Mouse (Mus musculus) hindbrain, embryonic 11.5 days (tissue): ENCODE data around the gene Prkch. TPM values are rescaled to one million over a fixed set of nuclear protein-coding genes. Genes with fewer than 3 reads are reported as not detected.

Experiments
- ATAC-seq: fragments of 200-750 bp; cut with Nextera tagmentation; 2 replicates; pipeline ENCODE4 v1.8.0; 2017; ENCODE audit warnings: mild to moderate bottlenecking, moderate TSS enrichment, moderate library complexity; ENCODE audit not compliant: low FRiP score
- DNase-seq: peaks from one replicate; pipeline ENCODE4 v3.0.0-alpha.2; 2015; ENCODE audit warnings: low spot score
- H3K27ac ChIP-seq: fragments of 300-500 bp; sonication (generic); 2 replicates; pipeline ENCODE4 v1.5.1; 2014; ENCODE audit warnings: mild to moderate bottlenecking, low read depth, low read length
- H3K27me3 ChIP-seq: fragments of 300-500 bp; sonication (generic); 2 replicates; pipeline ENCODE4 v1.6.1; 2014; ENCODE audit warnings: mild to moderate bottlenecking, low read length, moderate library complexity, mixed read lengths; ENCODE audit not compliant: control insufficient read depth, insufficient read depth
- H3K36me3 ChIP-seq: fragments of 300-500 bp; sonication (generic); 2 replicates; pipeline ENCODE4 v1.6.1; 2014; ENCODE audit warnings: mild to moderate bottlenecking, low read length, moderate library complexity, mixed read lengths; ENCODE audit not compliant: control insufficient read depth, insufficient read depth
- H3K4me1 ChIP-seq: fragments of 300-500 bp; sonication (generic); replicated peaks from 2 replicates; pipeline ENCODE4 v1.6.1; 2014; ENCODE audit warnings: low read length, mixed read lengths; ENCODE audit not compliant: control insufficient read depth, insufficient read depth
- H3K4me2 ChIP-seq: fragments of 300-500 bp; sonication (generic); replicated peaks from 2 replicates; pipeline ENCODE4 v1.6.1; 2014; ENCODE audit warnings: mild to moderate bottlenecking, low read depth, low read length
- H3K4me3 ChIP-seq: fragments of 300-500 bp; sonication (generic); 2 replicates; pipeline ENCODE4 v1.5.1; 2014; ENCODE audit warnings: low read depth, low read length
- H3K9ac ChIP-seq: fragments of 300-500 bp; sonication (generic); 2 replicates; pipeline ENCODE4 v1.6.1; 2014; ENCODE audit warnings: low read depth, low read length
- H3K9me3 ChIP-seq: fragments of 300-500 bp; sonication (generic); 2 replicates; pipeline ENCODE4 v1.6.1; 2016; ENCODE audit warnings: low read length; ENCODE audit not compliant: control insufficient read depth
- WGBS: fragments of 180-500 bp; shearing (Covaris S2); extraction: QIAGEN DNeasy Blood & Tissue Kit; methylation state at CpG from one replicate; pipeline ENCODE4 v1.1.7; 2014; 5-methylcytosine and 5-hydroxymethylcytosine counted together
- polyA plus RNA-seq: library from polyadenylated mRNA; unstranded; fragments of >200 nt; fragmentation: Nextera tagmentation; extraction: Ambion mirVana; gene quantifications from 2 replicates; pipeline ENCODE4 v1.2.1, GENCODE M21; 2014

Prkch gene
- polyA plus RNA-seq, 1 experiment from 2014 or later, result 10.5 TPM

DNA sequence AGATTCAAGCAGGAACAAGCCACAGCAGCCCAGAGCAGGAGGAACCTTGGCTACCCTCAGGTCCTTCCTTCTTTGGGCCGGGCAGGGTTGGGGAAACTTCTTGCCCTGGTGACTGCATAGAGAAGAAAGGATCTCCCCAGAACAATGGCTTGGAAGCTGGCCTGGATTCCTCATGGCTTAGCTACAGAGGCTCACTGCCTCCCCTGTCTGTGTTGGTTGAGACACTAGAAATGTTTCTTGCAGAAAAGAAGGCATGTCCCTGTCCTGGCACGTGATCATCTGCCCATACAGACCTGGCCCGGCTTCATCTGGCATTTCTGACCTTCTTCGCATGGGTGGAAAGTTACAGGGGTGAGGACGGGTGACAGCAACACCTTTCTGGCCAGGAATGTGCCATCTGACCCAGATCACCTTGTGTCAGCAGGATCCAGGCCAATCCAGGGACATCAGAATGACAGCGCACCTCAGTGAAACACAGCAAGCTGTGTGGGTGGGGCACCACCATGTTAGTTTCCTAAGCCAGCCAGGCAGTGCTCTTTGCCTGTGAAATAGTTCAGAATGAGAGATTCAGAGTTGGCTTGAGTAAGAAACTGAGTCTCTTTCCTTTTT is 155.1 kb downstream of the Prkch start:
- Histone ChIP-seq H3K4me3 (no peak overlapping the region), H3K9ac (no peak overlapping the region), H3K27me3 (peaks cover 11% of the 10 kb centered on the region), H3K9me3 (no peaks in the 10 kb centered on the region), H3K27ac (no peak overlapping the region), H3K4me2 (no peak overlapping the region), H3K36me3 (no peaks in the 10 kb centered on the region), H3K4me1 (no peaks in the 10 kb centered on the region)
- no peak for ATAC-seq
- DNase-seq, result no peak
- whole genome bisulfite sequencing, result 92% methylated on average over 6 of the region's 6 CpGs

DNA sequence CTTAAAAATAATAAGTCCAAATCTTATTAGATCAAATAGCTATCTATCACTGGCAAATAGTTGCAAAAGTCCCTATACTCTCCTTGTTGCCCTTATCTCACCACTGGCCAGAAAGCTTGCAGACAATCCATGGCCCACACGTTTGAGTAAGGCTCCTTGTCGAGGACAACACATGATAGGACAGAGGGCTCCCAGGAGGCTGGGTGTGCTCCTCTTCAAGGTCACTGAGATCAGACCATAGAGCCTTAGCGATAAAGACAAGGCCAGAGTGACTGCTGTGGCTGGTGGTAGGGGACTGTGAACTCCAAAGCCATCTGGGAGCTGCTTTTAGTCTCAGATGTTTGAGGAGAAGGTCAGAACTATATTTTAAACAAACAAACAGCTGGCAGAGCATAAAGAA is 158.0 kb downstream of the Prkch start:
- H3K4me2 ChIP-seq, result no peak overlapping the region
- H3K27ac ChIP-seq, result no peak overlapping the region
- no peak for ATAC-seq
- H3K4me3 ChIP-seq, result no peak overlapping the region
- H3K4me1 ChIP-seq, result no peaks in the 10 kb centered on the region
- whole genome bisulfite sequencing, result 66% methylated on average over 3 of the region's 3 CpGs
- no peak overlapping the region for H3K9ac ChIP-seq
- no peaks in the 10 kb centered on the region for H3K36me3 ChIP-seq
- H3K27me3 ChIP-seq, result peaks cover 3% of the 10 kb centered on the region; the same call in 1 of the 2 replicates
- H3K9me3 ChIP-seq, result no peaks in the 10 kb centered on the region
- DNase-seq, result no peak

DNA sequence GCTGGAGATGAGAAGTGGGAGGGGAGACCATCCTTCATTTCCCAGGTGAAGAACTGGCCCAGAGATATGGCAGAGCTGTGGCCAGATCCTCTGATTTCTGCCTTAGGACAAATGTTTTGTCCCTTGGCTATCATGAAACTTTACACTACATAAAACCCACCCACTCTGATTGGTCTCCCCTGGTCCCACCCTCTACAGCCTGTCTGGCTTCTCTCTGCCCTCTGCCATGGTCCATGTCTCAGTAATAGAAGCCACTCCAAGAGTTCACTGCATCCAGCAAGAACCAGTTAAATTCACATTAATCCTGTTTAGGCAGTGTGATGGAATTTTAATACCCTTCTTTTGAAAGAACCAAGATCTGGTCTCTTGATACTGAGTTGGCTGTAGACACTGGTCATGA is 158.5 kb downstream of the Prkch start:
- Histone ChIP-seq H3K27ac (no peak overlapping the region), H3K4me3 (no peak overlapping the region), H3K9ac (no peak overlapping the region), H3K27me3 (peaks cover 3% of the 10 kb centered on the region; the same call in 1 of the 2 replicates), H3K9me3 (no peaks in the 10 kb centered on the region), H3K36me3 (no peaks in the 10 kb centered on the region), H3K4me2 (no peak overlapping the region), H3K4me1 (no peaks in the 10 kb centered on the region)
- ATAC-seq, result no peak
- no peak for DNase-seq

DNA sequence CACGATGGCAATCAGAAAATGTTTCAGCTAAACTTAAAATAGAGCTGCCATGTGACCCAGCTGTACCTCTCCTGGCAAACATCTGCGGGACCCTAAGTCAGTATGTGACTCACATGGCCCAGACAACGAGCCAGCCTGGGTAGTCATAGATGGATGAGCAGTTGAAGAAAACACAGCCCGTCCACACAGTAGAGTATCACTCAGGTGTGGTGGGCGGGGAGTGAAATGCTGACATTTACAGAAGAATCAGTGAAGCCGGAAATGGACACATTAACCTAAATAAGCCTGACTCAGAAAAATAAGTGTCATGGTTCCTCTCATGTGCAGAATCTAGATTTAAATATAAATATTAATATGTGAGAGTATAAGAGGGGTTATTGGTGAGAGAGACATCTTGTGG is 161.5 kb downstream of the Prkch start:
- H3K27me3 ChIP-seq, result no peaks in the 10 kb centered on the region
- no peaks in the 10 kb centered on the region for H3K4me1 ChIP-seq
- ATAC-seq, result no peak
- 88% methylated on average over 6 of the region's 6 CpGs for WGBS
- no peaks in the 10 kb centered on the region for H3K36me3 ChIP-seq
- no peak overlapping the region for H3K9ac ChIP-seq
- H3K27ac ChIP-seq, result no peak overlapping the region
- no peaks in the 10 kb centered on the region for H3K9me3 ChIP-seq
- no peak for DNase-seq
- H3K4me2 ChIP-seq, result no peak overlapping the region
- no peak overlapping the region for H3K4me3 ChIP-seq

DNA sequence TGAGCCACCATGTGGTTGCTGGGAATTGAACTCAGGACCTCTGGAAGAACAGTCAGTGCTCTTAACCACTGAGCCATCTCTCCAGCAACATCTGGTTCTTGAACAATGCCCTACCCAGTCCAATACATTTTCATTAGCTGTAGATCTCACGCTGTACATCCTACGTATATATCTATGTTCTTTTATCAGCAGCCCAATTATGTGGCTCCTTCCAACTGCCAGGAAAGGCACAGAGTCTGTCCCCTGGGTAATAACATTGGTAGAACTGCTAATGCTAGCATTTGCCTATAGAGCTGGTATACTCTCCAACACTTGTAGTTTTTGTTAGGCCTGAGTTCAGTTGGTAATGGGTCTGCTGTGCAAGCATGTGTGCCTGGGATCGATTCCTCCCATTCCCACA is 163.8 kb downstream of the Prkch start:
- no peaks in the 10 kb centered on the region for H3K4me1 ChIP-seq
- WGBS, result 91% methylated on average over 3 of the region's 3 CpGs
- no peak for DNase-seq
- H3K36me3 ChIP-seq, result no peaks in the 10 kb centered on the region
- no peak overlapping the region for H3K4me3 ChIP-seq
- no peak overlapping the region for H3K4me2 ChIP-seq
- H3K27ac ChIP-seq, result no peak overlapping the region
- no peak for ATAC-seq
- H3K27me3 ChIP-seq, result no peaks in the 10 kb centered on the region
- no peaks in the 10 kb centered on the region for H3K9me3 ChIP-seq
- H3K9ac ChIP-seq, result no peak overlapping the region

DNA sequence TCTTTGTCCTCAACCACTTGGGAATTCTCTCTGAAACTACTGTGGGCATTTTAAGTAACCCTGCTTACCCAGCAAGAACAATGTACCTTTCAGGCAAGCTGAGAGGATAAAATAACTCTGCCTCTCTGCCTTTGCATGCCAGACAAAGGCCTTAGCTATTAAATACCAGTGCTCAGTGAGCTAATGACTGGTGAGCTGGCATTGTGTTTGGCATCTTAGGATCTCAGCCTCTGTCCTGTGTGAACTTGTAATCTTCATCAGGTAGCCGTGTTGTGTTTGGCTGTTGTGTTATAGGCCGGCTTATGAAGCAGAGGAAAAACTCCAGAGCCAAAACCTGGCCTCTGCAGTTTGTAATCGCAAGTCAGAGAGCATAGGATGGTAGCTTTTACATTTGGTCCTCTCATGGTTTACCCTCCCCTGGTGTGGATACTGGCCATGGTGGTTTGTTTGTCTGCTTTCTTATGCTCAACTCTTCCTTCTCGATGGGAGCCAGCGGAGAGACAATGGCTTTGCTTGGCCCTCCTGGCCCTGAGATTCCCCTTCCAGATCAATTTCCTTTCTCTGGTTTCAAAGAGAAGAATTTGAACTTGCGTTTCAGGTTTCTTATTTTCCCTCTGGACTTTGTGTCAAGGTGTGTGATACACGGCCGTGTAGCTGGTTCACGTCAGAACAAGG is 170.0 kb downstream of the Prkch start:
- no peaks in the 10 kb centered on the region for H3K27me3 ChIP-seq
- WGBS, result 68% methylated on average over 9 of the region's 9 CpGs
- H3K9ac ChIP-seq, result no peak overlapping the region
- no peaks in the 10 kb centered on the region for H3K36me3 ChIP-seq
- H3K27ac ChIP-seq, result no peak overlapping the region
- no peaks in the 10 kb centered on the region for H3K4me1 ChIP-seq
- DNase-seq (no peak), ATAC-seq (no peak)
- no peaks in the 10 kb centered on the region for H3K9me3 ChIP-seq
- H3K4me2 ChIP-seq, result no peak overlapping the region
- H3K4me3 ChIP-seq, result no peak overlapping the region

DNA sequence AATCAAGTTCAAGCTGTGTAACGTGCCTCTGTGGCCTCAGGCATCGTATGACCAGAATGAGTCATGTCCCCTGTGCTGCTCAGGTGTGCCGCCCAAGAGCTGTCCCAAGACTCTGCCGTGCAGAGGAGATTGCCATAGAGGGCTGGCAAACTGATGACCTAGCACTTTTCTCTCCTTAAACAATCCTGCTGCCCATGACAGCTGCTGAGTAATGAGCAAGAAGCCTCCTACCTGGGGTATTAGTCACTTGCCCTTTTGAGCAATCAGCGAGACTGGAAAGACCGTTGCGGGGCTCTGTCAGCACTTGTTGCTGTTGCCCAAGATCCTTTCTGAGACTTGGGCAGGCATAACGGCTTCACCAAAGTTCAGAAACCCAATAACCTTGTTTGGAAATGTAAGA is 171.1 kb downstream of the Prkch start:
- Histone ChIP-seq H3K27me3 (no peaks in the 10 kb centered on the region), H3K4me3 (no peak overlapping the region), H3K9ac (no peak overlapping the region), H3K27ac (no peak overlapping the region), H3K4me1 (no peaks in the 10 kb centered on the region), H3K4me2 (no peak overlapping the region), H3K9me3 (no peaks in the 10 kb centered on the region), H3K36me3 (no peaks in the 10 kb centered on the region)
- no peak for DNase-seq
- 87% methylated on average over 8 of the region's 8 CpGs for WGBS
- ATAC-seq, result no peak

DNA sequence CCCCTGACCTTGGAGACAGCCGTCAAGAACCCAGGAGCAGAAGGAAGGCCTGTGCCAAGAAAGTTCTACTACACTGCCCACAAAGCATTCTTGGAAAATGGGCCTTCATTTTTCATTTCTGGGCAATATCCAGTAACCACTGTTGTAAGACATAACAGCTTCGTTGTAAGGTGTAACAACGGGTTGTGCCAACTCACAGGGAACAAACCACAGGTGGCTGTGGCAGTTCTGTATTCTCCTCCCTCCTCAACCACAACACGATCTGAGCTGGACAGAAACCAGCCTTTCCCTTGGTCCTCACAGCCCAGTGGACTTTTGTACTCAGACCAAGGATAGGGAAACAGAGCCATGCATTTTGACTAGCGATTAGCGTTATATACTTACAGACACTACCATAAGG is 171.9 kb downstream of the Prkch start:
- no peaks in the 10 kb centered on the region for H3K4me1 ChIP-seq
- ATAC-seq, result no peak

DNA sequence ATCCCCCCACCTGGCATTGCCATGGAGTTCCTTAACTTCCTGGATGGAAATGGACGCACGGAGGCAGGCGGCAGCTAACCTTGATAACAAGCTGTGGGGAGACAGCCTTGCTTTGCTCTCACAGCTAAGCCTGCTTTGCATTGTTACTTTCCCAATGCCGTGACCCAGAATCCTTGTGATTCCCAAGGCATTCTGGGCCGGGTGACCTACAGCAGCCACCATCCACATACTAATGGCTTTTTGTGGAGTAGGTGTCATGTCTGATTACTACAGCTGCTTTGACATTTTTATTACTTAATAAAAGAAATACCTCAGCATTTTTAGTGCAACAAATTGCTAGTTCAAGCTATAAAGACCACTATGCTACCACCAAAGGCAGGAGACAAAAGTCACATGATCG is 177.4 kb downstream of the Prkch start:
- WGBS, result 78% methylated on average over 6 of the region's 6 CpGs

More for the DNA sequence above, 171.9 kb downstream of the Prkch start:
- no peak overlapping the region for H3K4me2 ChIP-seq
- no peaks in the 10 kb centered on the region for H3K9me3 ChIP-seq
- H3K27ac ChIP-seq, result no peak overlapping the region
- H3K27me3 ChIP-seq, result no peaks in the 10 kb centered on the region
- DNase-seq, result no peak
- no peaks in the 10 kb centered on the region for H3K36me3 ChIP-seq
- H3K4me3 ChIP-seq, result no peak overlapping the region
- WGBS, result 95% methylated on average over 6 of the region's 6 CpGs
- no peak overlapping the region for H3K9ac ChIP-seq

More for the DNA sequence above, 177.4 kb downstream of the Prkch start:
- Histone ChIP-seq H3K4me3 (no peak overlapping the region), H3K36me3 (no peaks in the 10 kb centered on the region), H3K27me3 (no peaks in the 10 kb centered on the region), H3K4me2 (no peak overlapping the region), H3K4me1 (no peaks in the 10 kb centered on the region), H3K9ac (no peak overlapping the region), H3K27ac (no peak overlapping the region), H3K9me3 (no peaks in the 10 kb centered on the region)
- ATAC-seq (no peak), DNase-seq (no peak)
